Comparison of ENCODE assay signal across 8 mouse cellular contexts in the genomic region with DNA sequence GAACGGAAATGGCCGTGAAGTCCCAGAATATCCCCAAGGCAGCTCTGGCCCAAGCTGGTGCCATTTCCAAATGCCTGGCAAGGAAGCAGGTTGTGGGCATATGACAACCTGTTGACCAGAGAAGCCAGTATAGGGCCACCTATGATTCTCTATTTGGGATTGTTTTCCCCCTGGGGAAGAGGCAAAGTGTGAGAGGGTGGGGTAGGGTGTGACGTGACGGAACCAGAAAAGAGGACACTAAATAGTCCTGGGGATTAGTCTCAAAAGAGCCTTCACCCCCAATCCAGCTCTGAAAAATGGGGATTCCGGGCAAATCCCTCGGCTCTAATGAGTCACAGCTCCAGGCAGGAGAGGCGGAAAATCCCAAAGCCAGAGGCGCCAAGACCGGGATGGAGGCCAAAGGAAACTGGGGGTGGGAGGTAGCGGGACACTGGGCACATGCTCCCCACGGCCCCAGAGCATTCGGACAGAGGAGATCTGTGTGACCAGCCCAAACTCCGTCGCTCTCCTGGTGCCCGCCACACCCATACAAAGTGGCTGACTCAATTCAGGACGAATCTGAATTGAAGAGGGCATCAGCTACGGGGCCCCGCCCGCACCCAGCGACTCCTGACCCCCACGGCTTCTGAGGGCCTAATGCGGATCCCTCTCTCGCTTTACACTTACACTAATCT. TPM values are rescaled to one million over a fixed set of nuclear protein-coding genes. Genes with fewer than 3 reads are reported as not detected.
DNase-seq lines count a peak whose midpoint lies in the region; ATAC-seq and TF ChIP-seq lines count a peak whose summit lies in the region.

No protein-coding gene starts in this region.

- peak overlapping the region; percentile 50; the same call in 1 of the 2 replicates for H3K27ac ChIP-seq in left cerebral cortex, adult 2 months
- peak overlapping the region; percentile 29; the same call in 1 of the 2 replicates for H3K27ac ChIP-seq in embryonic facial prominence, embryonic 15.5 days (replicated peaks)
- H3K27ac ChIP-seq in heart, embryonic 16.5 days (ENCODE audit: low read length), result peak overlapping the region; percentile 84

- peaks cover 62% of the 10 kb centered on the region for H3K27me3 ChIP-seq in embryonic facial prominence, embryonic 15.5 days
- no peaks in the 10 kb centered on the region for H3K27me3 ChIP-seq in heart, embryonic 16.5 days (ENCODE audit: control insufficient read depth, insufficient read depth, low read length)

- WGBS in embryonic facial prominence, embryonic 15.5 days, result 3% methylated on average over 23 of the region's 23 CpGs
- WGBS in heart, embryonic 16.5 days, result 7% methylated on average over 23 of the region's 23 CpGs

- no peaks in the 10 kb centered on the region for H3K36me3 ChIP-seq in embryonic facial prominence, embryonic 15.5 days
- H3K36me3 ChIP-seq in heart, embryonic 16.5 days (ENCODE audit: control insufficient read depth, insufficient read depth), result peaks cover 11% of the 10 kb centered on the region

- no peaks in the 10 kb centered on the region for H3K9me3 ChIP-seq in embryonic facial prominence, embryonic 15.5 days (replicated peaks)
- no peaks in the 10 kb centered on the region for H3K9me3 ChIP-seq in heart, embryonic 16.5 days (replicated peaks; ENCODE audit: control insufficient read depth, low read length)

- H3K4me1 ChIP-seq in embryonic facial prominence, embryonic 15.5 days, result peaks cover 61% of the 10 kb centered on the region
- H3K4me1 ChIP-seq in heart, embryonic 16.5 days (ENCODE audit: control insufficient read depth, insufficient read depth, low read length), result peaks cover 43% of the 10 kb centered on the region

- TF ChIP-seq CTCF in left cerebral cortex, adult 2 months (IDR thresholded peaks at IDR 0.05), result no peak

- H3K4me3 ChIP-seq in left cerebral cortex, adult 2 months, result peak overlapping the region; percentile 47
- peak overlapping the region; percentile 50 for H3K4me3 ChIP-seq in embryonic facial prominence, embryonic 15.5 days (replicated peaks)
- H3K4me3 ChIP-seq in heart, embryonic 16.5 days (ENCODE audit: low read length), result peak overlapping the region; percentile 84

- no peak for ATAC-seq in embryonic facial prominence, embryonic 15.5 days (ENCODE audit: insufficient number of reproducible peaks, low FRiP score, low TSS enrichment, low read depth)
- ATAC-seq in heart, embryonic 16.5 days (replicated peaks; ENCODE audit: extremely low read depth, insufficient read depth, low FRiP score), result no peak
- 0 out of 2 replicates have a peak, but pooled peaks have one; percentile 8 for ATAC-seq in megakaryocyte progenitor cell, adult 5-6 weeks (replicated peaks; ENCODE audit: poor library complexity)

- peak overlapping the region; percentile 79 for H3K4me2 ChIP-seq in embryonic facial prominence, embryonic 15.5 days (replicated peaks)
- peak overlapping the region; percentile 72 for H3K4me2 ChIP-seq in heart, embryonic 16.5 days (ENCODE audit: low read depth, low read length)

- intact Hi-C loops in left cerebral cortex, adult 2 months (cut with DNase I), result no loop called here

- no peak overlapping the region for H3K9ac ChIP-seq in embryonic facial prominence, embryonic 15.5 days
- peak overlapping the region; percentile 95 for H3K9ac ChIP-seq in heart, embryonic 16.5 days (ENCODE audit: low read length)

- peak in 1 of 2 experiments; percentile 49 for DNase-seq in left cerebral cortex, adult 2 months (ENCODE audit: extremely low spot score in 1 of 2, low spot score in 2 of 2)
- DNase-seq in left cerebral cortex, adult 9 months (ENCODE audit: low spot score in 2 of 2), result no peak
- peak; percentile 76 for DNase-seq in kidney, postnatal 14 days
- DNase-seq in layer of hippocampus, adult 18-20 months (ENCODE audit: low spot score in 2 of 2), result no peak
- DNase-seq in layer of hippocampus, adult 8-10 months (ENCODE audit: low spot score in 2 of 2), result no peak

RNA-seq across cellular contexts. Expression of a gene that starts 18.4 kb away (rescaled TPM):
- 1 to 10 TPM; 5.2 to 8.0 TPM for total RNA-seq in left cerebral cortex, adult 2 months (2021)
- 25.1 and 27.6 TPM in 2 replicates for polyA plus RNA-seq in embryonic facial prominence, embryonic 15.5 days (2015; fragmentation: Nextera tagmentation; extraction: Ambion mirVana)
- polyA plus RNA-seq in heart, embryonic 16.5 days (2015; fragmentation: Nextera tagmentation; extraction: Ambion mirVana), result 79.8 and 89.2 TPM in 2 replicates
- total RNA-seq in megakaryocyte progenitor cell, adult 5-6 weeks (2015), result 0.59 and 1.9 TPM in 2 replicates
- total RNA-seq in megakaryocyte progenitor cell, adult 5-6 weeks (2017), result 1.0 and 1.3 TPM in 2 replicates
- 1 to 10 TPM; 4.8 to 6.2 TPM for total RNA-seq in layer of hippocampus, adult 18-20 months (2021)
- total RNA-seq in layer of hippocampus, adult 8-10 months (2022), result 10 to 100 TPM in 1 of 4 experiments, 1 to 10 TPM in 3; 5.0 to 13.0 (median 8.2) TPM

RNA-seq across cellular contexts. Expression of a gene that starts 21.8 kb away (rescaled TPM):
- total RNA-seq in left cerebral cortex, adult 2 months (2021), result 100 to 1,000 TPM; 387 to 414 TPM
- 68.6 and 90.8 TPM in 2 replicates for polyA plus RNA-seq in embryonic facial prominence, embryonic 15.5 days (2015; fragmentation: Nextera tagmentation; extraction: Ambion mirVana)
- 143 and 153 TPM in 2 replicates for polyA plus RNA-seq in heart, embryonic 16.5 days (2015; fragmentation: Nextera tagmentation; extraction: Ambion mirVana)
- total RNA-seq in megakaryocyte progenitor cell, adult 5-6 weeks (2015), result 42.4 and 56.5 TPM in 2 replicates
- 15.6 and 22.8 TPM in 2 replicates for total RNA-seq in megakaryocyte progenitor cell, adult 5-6 weeks (2017)
- total RNA-seq in layer of hippocampus, adult 18-20 months (2021), result 100 to 1,000 TPM; 450 to 480 TPM
- 100 to 1,000 TPM; 387 to 440 (median 429) TPM for total RNA-seq in layer of hippocampus, adult 8-10 months (2022)

RNA-seq across cellular contexts. Expression of a gene that starts 22.3 kb away (rescaled TPM):
- total RNA-seq in left cerebral cortex, adult 2 months (2021), result 1 to 10 TPM; 7.6 to 9.1 TPM
- polyA plus RNA-seq in embryonic facial prominence, embryonic 15.5 days (2015; fragmentation: Nextera tagmentation; extraction: Ambion mirVana), result 5.2 and 6.1 TPM in 2 replicates
- 5.3 and 6.5 TPM in 2 replicates for polyA plus RNA-seq in heart, embryonic 16.5 days (2015; fragmentation: Nextera tagmentation; extraction: Ambion mirVana)
- 13.8 and 16.2 TPM in 2 replicates for total RNA-seq in megakaryocyte progenitor cell, adult 5-6 weeks (2015)
- total RNA-seq in megakaryocyte progenitor cell, adult 5-6 weeks (2017), result 6.2 and 7.7 TPM in 2 replicates
- 1 to 10 TPM; 6.7 to 8.3 TPM for total RNA-seq in layer of hippocampus, adult 18-20 months (2021)
- 1 to 10 TPM; 7.2 to 10.0 (median 7.9) TPM for total RNA-seq in layer of hippocampus, adult 8-10 months (2022)

RNA-seq across cellular contexts. Expression of a gene that starts 30.1 kb away (rescaled TPM):
- 10 to 100 TPM; 59.4 to 66.8 TPM for total RNA-seq in left cerebral cortex, adult 2 months (2021)
- polyA plus RNA-seq in embryonic facial prominence, embryonic 15.5 days (2015; fragmentation: Nextera tagmentation; extraction: Ambion mirVana), result 86.9 and 93.7 TPM in 2 replicates
- 102 and 106 TPM in 2 replicates for polyA plus RNA-seq in heart, embryonic 16.5 days (2015; fragmentation: Nextera tagmentation; extraction: Ambion mirVana)
- total RNA-seq in megakaryocyte progenitor cell, adult 5-6 weeks (2015), result 38.2 and 47.0 TPM in 2 replicates
- 24.0 and 24.9 TPM in 2 replicates for total RNA-seq in megakaryocyte progenitor cell, adult 5-6 weeks (2017)
- 10 to 100 TPM; 60.2 to 61.2 TPM for total RNA-seq in layer of hippocampus, adult 18-20 months (2021)
- 10 to 100 TPM; 56.1 to 66.6 (median 62.8) TPM for total RNA-seq in layer of hippocampus, adult 8-10 months (2022)

RNA-seq across cellular contexts. Expression of a gene that starts 30.8 kb away (rescaled TPM):
- total RNA-seq in left cerebral cortex, adult 2 months (2021), result 1 to 10 TPM; 1.5 to 2.0 TPM
- 4.3 and 4.8 TPM in 2 replicates for polyA plus RNA-seq in embryonic facial prominence, embryonic 15.5 days (2015; fragmentation: Nextera tagmentation; extraction: Ambion mirVana)
- 3.2 and 5.9 TPM in 2 replicates for polyA plus RNA-seq in heart, embryonic 16.5 days (2015; fragmentation: Nextera tagmentation; extraction: Ambion mirVana)
- 13.6 and 15.8 TPM in 2 replicates for total RNA-seq in megakaryocyte progenitor cell, adult 5-6 weeks (2015)
- total RNA-seq in megakaryocyte progenitor cell, adult 5-6 weeks (2017), result 15.5 and 26.1 TPM in 2 replicates
- total RNA-seq in layer of hippocampus, adult 18-20 months (2021), result 1 to 10 TPM; 1.6 to 3.0 TPM
- total RNA-seq in layer of hippocampus, adult 8-10 months (2022), result 1 to 10 TPM; 1.5 to 3.6 (median 2.3) TPM

Comparison
In these comparisons a context has a peak if more than half of its experiments do, and no peak if none do; other contexts are left out.
1. H3K27ac ChIP-seq: peak in every context shown above with its lines; median percentile 84 in heart, embryonic 16.5 days; 50 in left cerebral cortex, adult 2 months; 29 in embryonic facial prominence, embryonic 15.5 days.
2. RNA of a gene that starts 21.8 kb away (total RNA-seq): 450 to 480 TPM in layer of hippocampus, adult 18-20 months, 387 to 440 TPM in layer of hippocampus, adult 8-10 months and 387 to 414 TPM in left cerebral cortex, adult 2 months; 15.6 to 56.5 TPM in megakaryocyte progenitor cell, adult 5-6 weeks; every median in the first group is over 4 times any median in the second.
3. Peak in every context shown above with its lines, with median percentiles within 50 percentile points of each other: H3K4me3 ChIP-seq.